Mouse (Mus musculus): ENCODE measurements at regions not wholly inside any gene's neighbourhood (a gene's known extent, or its start where the extent isn't known, plus 50 kb on each side); places are given as distances from the start of the nearest gene placed in this dataset.

DNA sequence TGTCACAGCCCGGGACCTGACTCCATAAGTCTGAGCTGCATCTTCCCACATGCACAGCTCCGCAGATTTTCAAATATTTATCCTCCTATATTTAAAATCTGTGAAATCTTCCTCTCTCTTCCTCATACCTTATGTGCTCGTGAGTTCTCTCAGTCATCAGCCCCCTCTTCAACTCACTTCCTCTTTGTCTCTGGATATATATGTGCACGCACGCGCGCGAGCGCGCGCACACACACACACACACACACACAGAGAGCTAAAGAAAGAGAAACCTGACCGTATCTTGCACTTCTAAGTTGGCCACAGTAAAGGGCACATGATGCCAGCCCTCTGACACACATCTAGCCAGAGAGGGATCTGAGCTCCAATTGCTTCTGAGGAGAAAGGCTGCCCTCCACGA is 159.7 kb upstream of the Sdk2 start:
- no peak for TF ChIP-seq CTCF (IDR thresholded peaks at IDR 0.05; ENCODE audit: insufficient read depth, low read depth, low read length)
- H3K4me3 ChIP-seq (ENCODE audit: insufficient read depth, low read depth, low read length) = no peak overlapping the region
- H3K27ac ChIP-seq (ENCODE audit: insufficient read depth, low read depth, low read length) = no peak overlapping the region
- WGBS = 92% methylated on average over 13 of the region's 13 CpGs
- peaks cover 4% of the 10 kb centered on the region for H3K4me1 ChIP-seq (ENCODE audit: control insufficient read depth, insufficient read depth, low read length)

- TF ChIP-seq POLR2A (IDR thresholded peaks at IDR 0.05; ENCODE audit: insufficient read depth, low read depth, low read length) (no peak), CTCF (IDR thresholded peaks at IDR 0.05; ENCODE audit: insufficient read depth, low read depth, low read length) (no peak)
- no peak overlapping the region for H3K27ac ChIP-seq (ENCODE audit: insufficient read depth, low read depth, low read length)
- 97% methylated on average over 2 of the region's 2 CpGs for WGBS
- no peaks in the 10 kb centered on the region for H3K4me1 ChIP-seq (ENCODE audit: control insufficient read depth, insufficient read depth, low read length)
- H3K4me3 ChIP-seq (ENCODE audit: insufficient read depth, low read depth, low read length) = no peak overlapping the region
Observed at GRCm38 (mm10) chr11:114224706-114225105, 157.9 kb upstream of the Sdk2 start.

- 89% methylated on average over 3 of the region's 3 CpGs for WGBS
- Histone ChIP-seq H3K27ac (ENCODE audit: insufficient read depth, low read depth, low read length) (no peak overlapping the region), H3K4me3 (ENCODE audit: insufficient read depth, low read depth, low read length) (no peak overlapping the region), H3K4me1 (ENCODE audit: control insufficient read depth, insufficient read depth, low read length) (peaks cover 6% of the 10 kb centered on the region; the same call in 1 of the 2 replicates)
- no peak for TF ChIP-seq POLR2A (IDR thresholded peaks at IDR 0.05; ENCODE audit: insufficient read depth, low read depth, low read length)
- no peak for TF ChIP-seq CTCF (IDR thresholded peaks at IDR 0.05; ENCODE audit: insufficient read depth, low read depth, low read length)
Observed at GRCm38 (mm10) chr11:114223061-114223460, 156.2 kb upstream of the Sdk2 start.

- Histone ChIP-seq H3K4me1 (ENCODE audit: control insufficient read depth, insufficient read depth, low read length) (peaks cover 19% of the 10 kb centered on the region; the same call in 1 of the 2 replicates), H3K27ac (ENCODE audit: insufficient read depth, low read depth, low read length) (no peak overlapping the region), H3K4me3 (ENCODE audit: insufficient read depth, low read depth, low read length) (no peak overlapping the region)
- no peak for TF ChIP-seq CTCF (IDR thresholded peaks at IDR 0.05; ENCODE audit: insufficient read depth, low read depth, low read length)
- TF ChIP-seq POLR2A (IDR thresholded peaks at IDR 0.05; ENCODE audit: insufficient read depth, low read depth, low read length) = no peak
- WGBS = 99% methylated on average over 2 of the region's 2 CpGs
Observed at GRCm38 (mm10) chr11:114220466-114220865, 153.6 kb upstream of the Sdk2 start.

GRCm38 (mm10) chr11:114218732-114219506 is 152.1 kb upstream of the Sdk2 start:
- peaks cover 19% of the 10 kb centered on the region; the same call in 1 of the 2 replicates for H3K4me1 ChIP-seq (ENCODE audit: control insufficient read depth, insufficient read depth, low read length)
- no peak for TF ChIP-seq POLR2A (IDR thresholded peaks at IDR 0.05; ENCODE audit: insufficient read depth, low read depth, low read length)
- no peak for TF ChIP-seq CTCF (IDR thresholded peaks at IDR 0.05; ENCODE audit: insufficient read depth, low read depth, low read length)
- no peak overlapping the region for H3K4me3 ChIP-seq (ENCODE audit: insufficient read depth, low read depth, low read length)
- H3K27ac ChIP-seq (ENCODE audit: insufficient read depth, low read depth, low read length) = no peak overlapping the region
- 51% methylated on average over 9 of the region's 9 CpGs for WGBS

DNA sequence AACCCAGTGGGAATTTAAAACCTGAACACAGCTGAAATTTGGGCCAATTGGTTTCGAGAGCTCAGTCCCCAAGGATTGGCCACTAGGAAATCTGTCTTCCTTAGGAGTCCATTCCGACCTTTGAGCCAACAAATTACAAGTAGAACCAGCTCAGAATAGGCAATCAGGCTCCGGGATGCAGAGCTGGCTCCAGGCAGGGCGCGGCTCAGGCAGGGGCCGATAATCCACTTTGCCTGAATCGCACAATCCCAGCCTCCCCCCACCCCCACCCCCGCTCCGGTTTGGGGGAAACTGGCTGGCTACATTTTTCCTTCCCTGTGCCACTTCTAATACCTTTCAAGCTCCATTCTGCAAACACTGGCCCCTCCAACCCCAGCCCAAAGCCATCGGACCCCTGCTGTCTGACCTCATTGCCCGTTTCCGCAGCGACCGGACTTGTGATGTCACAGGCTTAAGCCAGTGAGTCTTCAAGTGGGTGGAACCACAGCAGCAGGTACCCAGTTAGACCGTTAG is 150.5 kb upstream of the Sdk2 start:
- Histone ChIP-seq H3K27ac (ENCODE audit: insufficient read depth, low read depth, low read length) (no peak overlapping the region), H3K4me1 (ENCODE audit: control insufficient read depth, insufficient read depth, low read length) (peaks cover 19% of the 10 kb centered on the region; the same call in 1 of the 2 replicates), H3K4me3 (ENCODE audit: insufficient read depth, low read depth, low read length) (no peak overlapping the region)
- TF ChIP-seq CTCF (IDR thresholded peaks at IDR 0.05; ENCODE audit: insufficient read depth, low read depth, low read length) = no peak
- no peak for TF ChIP-seq POLR2A (IDR thresholded peaks at IDR 0.05; ENCODE audit: insufficient read depth, low read depth, low read length)
- 32% methylated on average over 15 of the region's 15 CpGs for WGBS

DNA sequence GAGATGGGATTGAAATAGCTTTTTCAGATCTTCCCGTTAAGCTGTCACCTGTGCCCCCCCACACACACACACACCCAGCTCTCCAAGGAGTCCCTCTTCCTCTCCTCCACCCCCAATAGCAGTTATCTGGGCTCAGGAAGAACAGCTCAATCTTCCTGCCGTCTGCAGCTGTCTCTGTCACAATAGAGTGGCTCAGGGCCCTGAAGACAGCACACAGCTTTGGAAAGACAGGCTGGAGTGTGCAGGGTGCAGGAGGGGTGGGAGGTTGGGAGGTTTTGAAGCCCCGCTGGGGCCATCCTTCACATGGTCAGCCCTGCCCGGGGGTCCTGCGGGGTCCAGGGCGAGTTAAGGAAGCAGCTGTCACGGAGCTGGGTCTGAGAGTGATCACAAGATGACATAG is 149.6 kb upstream of the Sdk2 start:
- Histone ChIP-seq H3K27ac (ENCODE audit: insufficient read depth, low read depth, low read length) (no peak overlapping the region), H3K4me3 (ENCODE audit: insufficient read depth, low read depth, low read length) (no peak overlapping the region), H3K4me1 (ENCODE audit: control insufficient read depth, insufficient read depth, low read length) (peaks cover 19% of the 10 kb centered on the region; the same call in 1 of the 2 replicates)
- TF ChIP-seq POLR2A (IDR thresholded peaks at IDR 0.05; ENCODE audit: insufficient read depth, low read depth, low read length) = no peak
- no peak for TF ChIP-seq CTCF (IDR thresholded peaks at IDR 0.05; ENCODE audit: insufficient read depth, low read depth, low read length)
- 56% methylated on average over 7 of the region's 7 CpGs for WGBS

DNA sequence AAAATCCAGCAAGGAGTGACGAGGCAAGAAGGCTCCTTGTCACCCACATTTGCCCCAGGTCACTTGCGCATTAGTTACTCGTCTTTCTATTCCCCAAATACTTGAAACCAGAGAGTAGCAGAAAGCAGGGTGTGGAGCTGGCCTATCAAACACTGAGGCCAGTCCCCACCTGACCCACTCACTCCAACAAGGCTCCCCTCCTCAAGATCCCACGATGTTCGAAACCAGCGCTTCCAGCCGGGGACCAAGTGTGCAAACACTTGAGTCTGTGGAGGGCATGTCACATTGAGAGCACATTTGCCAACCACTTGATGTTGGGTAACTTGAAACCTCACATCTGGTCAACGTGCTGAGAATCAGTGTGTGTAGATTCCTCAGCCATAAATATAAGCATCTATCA is 148.4 kb upstream of the Sdk2 start:
- no peak overlapping the region for H3K27ac ChIP-seq (ENCODE audit: insufficient read depth, low read depth, low read length)
- WGBS = 97% methylated on average over 8 of the region's 8 CpGs
- peaks cover 19% of the 10 kb centered on the region; the same call in 1 of the 2 replicates for H3K4me1 ChIP-seq (ENCODE audit: control insufficient read depth, insufficient read depth, low read length)
- no peak overlapping the region for H3K4me3 ChIP-seq (ENCODE audit: insufficient read depth, low read depth, low read length)
- TF ChIP-seq CTCF (IDR thresholded peaks at IDR 0.05; ENCODE audit: insufficient read depth, low read depth, low read length) (no peak), POLR2A (IDR thresholded peaks at IDR 0.05; ENCODE audit: insufficient read depth, low read depth, low read length) (no peak)

DNA sequence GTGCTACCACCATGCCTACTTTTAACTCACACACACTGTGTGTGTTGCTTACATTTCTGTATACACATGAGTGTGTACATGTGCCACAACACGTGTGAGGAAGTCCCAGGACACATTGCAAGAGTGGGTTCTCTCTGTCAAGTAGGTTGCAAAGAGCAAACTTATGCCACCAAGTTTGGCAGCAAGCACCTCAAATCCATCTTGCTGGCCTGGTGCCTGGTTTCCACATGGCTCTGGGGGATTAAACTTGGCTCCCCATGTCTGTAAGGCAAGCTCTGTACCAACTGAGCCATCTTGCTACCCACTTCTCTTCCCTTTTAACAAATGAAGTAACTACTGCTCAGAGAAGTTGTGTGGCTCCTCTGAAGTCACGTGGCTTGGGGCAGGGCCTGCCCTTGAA is 145.3 kb upstream of the Sdk2 start:
- Histone ChIP-seq H3K4me1 (ENCODE audit: control insufficient read depth, insufficient read depth, low read length) (peaks cover 4% of the 10 kb centered on the region; the same call in 1 of the 2 replicates), H3K27ac (ENCODE audit: insufficient read depth, low read depth, low read length) (no peak overlapping the region), H3K4me3 (ENCODE audit: insufficient read depth, low read depth, low read length) (no peak overlapping the region)
- TF ChIP-seq POLR2A (IDR thresholded peaks at IDR 0.05; ENCODE audit: insufficient read depth, low read depth, low read length) (no peak), CTCF (IDR thresholded peaks at IDR 0.05; ENCODE audit: insufficient read depth, low read depth, low read length) (no peak)
- 78% methylated on average over 2 of the region's 2 CpGs for whole genome bisulfite sequencing
